Mouse (Mus musculus) spleen, postnatal 10 days (tissue): ENCODE measurements at regions not wholly inside any gene's neighbourhood (a gene's known extent, or its start where the extent isn't known, plus 50 kb on each side); places are given as distances from the start of the nearest gene placed in this dataset.

Experiments
- DNase-seq, 2 experiments: peaks; one replicate each; pipeline ENCODE4 v3.0.0; 2021 to 2022; ENCODE audit warnings: low spot score in 2 of 2

- DNase-seq = no peak
Observed at GRCm38 (mm10) chr4:81005507-81006328, 95.3 kb downstream of the Lurap1l start.

DNA sequence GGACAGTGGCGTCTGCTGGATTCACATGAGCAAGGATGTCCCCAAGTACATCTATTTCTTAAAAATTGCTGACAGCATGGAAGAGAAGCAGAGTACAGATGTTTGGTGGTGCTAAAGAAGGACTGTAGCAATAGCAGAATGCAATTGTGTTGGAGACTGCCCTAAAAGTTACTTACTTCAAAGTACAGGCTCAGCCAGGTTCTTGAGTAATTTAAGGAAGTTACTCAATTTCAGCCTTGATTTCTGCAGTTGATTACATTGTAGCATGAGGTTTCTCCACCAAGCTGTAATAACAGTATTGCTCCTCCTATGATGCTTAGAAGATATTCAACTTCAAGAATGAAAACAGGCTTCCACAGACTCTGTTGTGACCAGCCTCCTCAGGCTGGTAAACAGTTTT is 96.1 kb downstream of the Lurap1l start:
- no peak for DNase-seq

- no peak for DNase-seq
Observed at GRCm38 (mm10) chr4:81021850-81022249, 111.4 kb downstream of the Lurap1l start.

DNA sequence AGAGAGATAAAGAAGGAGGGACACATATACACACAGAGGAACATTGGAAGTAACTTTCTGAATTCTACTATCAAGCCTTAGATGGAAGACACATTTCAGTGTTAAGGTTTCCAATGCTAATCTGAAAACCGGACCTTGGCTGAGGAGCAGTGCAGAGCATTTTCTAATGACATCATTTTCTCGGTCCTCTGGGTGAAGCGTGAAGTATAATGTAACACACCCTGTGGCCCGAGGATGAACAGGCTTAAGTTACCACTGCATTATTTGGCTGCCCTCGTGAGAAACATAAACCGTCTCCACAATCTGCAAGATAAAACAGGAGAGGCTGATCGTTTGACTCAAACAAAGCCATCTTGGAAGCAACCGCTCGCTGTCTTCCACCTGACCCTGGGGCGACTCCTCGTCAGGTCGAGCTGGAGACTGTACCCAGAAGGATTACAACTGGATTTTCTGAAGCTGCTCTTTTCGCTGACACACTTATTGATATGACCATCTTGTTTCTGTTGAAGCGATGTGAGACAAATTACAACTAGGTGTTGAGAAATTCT is 113.1 kb downstream of the Lurap1l start:
- no peak for DNase-seq

DNA sequence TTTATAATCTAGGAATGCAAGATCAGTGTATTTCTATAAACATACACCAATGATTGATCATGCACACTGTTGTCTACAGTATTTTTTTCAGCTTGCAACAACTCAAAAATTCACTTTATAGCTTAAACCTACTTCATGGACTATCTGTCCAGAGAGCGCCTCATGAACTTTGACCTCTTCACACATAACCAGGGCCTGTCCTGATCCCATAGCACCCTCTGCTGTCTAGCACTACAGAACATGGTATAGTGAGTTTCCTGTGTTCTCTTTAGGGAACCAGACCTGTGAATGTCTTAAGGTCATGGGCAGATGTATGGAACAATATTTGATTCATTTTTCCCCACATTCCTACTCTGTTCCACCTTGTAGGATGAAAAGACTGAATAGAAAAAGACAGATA is 117.1 kb downstream of the Lurap1l start:
- no peak for DNase-seq

- no peak for DNase-seq
Observed at GRCm38 (mm10) chr4:81030671-81031070, 120.2 kb downstream of the Lurap1l start.

GRCm38 (mm10) chr4:81037336-81037902 is 127.0 kb downstream of the Lurap1l start:
- DNase-seq = no peak

DNA sequence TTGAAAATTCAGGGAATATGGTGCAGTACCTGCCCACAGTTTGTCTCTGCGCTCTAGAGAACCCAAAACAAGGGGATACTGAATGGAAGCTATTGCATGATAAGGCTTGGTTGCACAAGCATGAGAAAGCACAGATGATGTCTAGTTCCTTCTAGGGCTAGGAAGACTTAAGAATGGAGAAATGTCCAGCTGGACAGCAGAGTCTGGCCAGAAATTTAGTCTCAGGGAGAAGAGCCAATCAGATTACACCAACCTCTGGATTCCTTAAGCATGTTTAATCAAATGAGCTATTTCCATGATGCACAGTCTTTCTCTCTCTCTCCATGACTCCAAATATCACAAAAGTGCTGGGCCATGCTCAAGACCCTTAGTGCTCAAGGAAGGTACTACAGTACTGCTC is 147.8 kb downstream of the Lurap1l start:
- DNase-seq = no peak

- DNase-seq = no peak
Observed at GRCm38 (mm10) chr4:81058809-81059208, 148.4 kb downstream of the Lurap1l start.

- DNase-seq = no peak
Observed at GRCm38 (mm10) chr4:81059356-81059755, 148.9 kb downstream of the Lurap1l start.

DNA sequence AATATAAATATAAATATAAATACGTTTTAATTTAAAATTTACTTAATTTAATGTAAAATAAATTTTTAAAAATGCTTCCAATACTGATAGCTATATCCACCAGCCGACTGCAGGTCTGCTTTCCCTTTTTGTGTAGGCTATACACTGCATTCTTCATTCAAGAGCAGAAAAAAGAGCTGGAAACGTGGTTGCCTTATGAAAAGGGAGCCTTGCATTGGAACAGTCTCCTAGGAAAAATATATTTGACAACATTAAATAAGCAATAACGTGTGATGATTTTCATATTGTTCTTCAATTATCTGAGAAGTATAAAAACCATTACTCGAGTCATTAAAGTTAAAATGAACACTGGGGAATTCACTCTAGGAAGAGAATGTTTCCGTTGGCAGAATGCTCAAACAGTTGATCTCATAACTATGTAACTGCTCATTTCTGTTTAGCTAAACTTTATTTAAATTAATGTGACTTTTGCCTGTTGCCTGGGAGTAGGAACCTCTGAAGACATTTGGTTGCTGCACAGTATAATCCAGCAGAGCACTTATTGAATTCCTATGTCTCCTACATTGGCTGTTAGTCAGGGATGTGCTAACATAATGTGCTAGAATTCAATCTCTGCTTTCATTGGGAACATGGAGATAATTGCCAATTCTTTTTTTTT is 172.0 kb downstream of the Lurap1l start:
- no peak for DNase-seq

DNA sequence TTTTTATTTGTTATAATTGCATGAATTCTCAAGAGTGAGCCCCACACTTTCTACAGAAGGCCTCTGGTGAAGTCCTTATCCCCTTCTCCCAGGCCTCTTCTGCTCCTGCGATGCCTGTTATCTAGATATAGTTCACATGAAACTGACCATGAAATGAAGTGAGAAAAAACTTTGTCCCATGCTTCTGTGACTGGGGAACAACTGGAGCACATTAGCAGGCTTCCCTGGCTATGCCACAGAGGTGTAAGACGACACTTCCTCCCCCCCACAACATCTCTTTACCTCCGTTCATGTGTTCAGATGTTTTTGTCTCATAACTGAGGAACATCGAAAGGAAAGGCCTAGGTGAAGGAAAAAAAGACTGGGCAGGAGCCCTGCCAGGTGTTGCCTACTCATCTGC is 174.7 kb downstream of the Lurap1l start:
- no peak for DNase-seq

GRCm38 (mm10) chr4:81096581-81096980 is 186.1 kb downstream of the Lurap1l start:
- no peak for DNase-seq

DNA sequence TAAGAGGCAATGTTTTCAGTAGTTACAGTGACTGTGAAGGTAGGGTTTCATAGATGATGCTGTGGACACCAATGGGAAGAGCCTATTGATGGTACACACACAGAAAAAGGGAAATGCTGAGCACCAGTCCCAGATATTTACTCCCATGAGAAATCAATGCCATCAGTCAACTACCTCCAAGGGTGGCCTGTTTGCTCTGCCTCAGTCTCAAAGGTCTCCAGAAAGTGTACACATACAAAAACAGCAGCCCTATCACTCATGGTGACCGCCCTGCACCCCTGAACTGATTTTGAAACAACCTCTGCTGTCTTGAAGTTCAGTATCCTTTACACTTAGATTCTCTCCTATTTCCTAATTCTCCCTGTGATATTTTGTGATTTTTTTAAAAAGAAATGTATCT is 187.2 kb downstream of the Lurap1l start:
- no peak for DNase-seq

GRCm38 (mm10) chr4:81101049-81101448 is 190.6 kb downstream of the Lurap1l start:
- no peak for DNase-seq

DNA sequence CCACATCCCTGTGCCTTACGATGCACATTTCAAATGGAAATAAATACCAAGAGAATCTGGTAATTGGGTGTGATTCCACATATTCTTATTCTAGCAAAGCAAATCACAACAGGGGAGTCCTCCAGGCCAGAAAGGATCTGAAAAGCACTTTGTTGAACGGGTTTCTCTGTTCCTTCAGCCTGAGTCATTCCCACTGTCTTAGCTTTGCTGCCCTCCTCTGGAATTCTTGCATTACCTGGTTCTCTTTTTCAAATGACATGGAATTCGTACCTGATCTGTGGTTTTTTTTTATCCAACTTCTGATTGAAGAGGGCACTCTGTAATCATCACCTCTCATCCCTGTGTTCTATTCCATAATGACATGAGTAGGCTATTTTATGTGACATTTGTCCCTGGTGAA is 200.9 kb downstream of the Lurap1l start:
- DNase-seq = no peak

GRCm38 (mm10) chr4:81116411-81116810 is 206.0 kb downstream of the Lurap1l start:
- DNase-seq = no peak

DNA sequence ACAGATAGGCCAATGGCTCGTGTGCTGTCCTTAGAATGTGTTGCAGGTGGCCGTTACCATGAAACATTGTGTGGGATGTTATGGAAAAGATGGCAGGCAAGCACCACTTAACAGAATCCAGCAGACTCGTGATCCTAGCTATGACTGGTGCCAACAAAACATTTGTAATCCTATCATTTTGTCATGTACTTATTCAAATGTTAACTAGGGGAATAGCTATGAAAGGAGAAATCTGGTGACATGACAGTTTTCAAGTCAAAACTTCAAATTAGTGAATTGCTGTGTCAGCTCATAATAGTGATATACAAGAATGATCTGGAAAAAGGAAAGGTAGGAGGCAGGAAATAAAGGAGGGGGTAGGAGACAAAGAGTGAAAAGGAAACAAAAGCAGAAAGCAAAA is 213.7 kb downstream of the Lurap1l start:
- no peak for DNase-seq

DNA sequence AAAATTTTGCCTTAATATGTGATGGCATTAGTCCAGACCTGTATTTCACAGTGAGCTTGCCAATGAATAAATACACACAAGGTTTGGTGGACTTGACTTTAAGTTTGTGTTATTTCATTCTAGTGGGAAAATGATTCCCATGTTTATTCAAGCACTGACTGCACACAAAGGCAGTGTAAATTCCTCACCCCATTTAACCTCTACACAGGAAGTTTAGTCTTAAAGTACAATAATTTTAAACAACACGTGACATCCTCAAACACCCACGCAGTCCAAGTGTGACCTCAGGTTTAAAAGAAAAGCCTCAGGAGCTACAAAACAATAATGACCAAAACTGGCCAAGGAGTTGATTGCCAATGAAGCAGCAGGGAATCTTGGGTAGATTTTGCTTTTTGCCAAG is 219.4 kb downstream of the Lurap1l start:
- DNase-seq = no peak

GRCm38 (mm10) chr4:81173111-81173510 is 262.7 kb downstream of the Lurap1l start:
- no peak for DNase-seq

- DNase-seq = no peak
Observed at GRCm38 (mm10) chr4:81177443-81178041, 265.1 kb downstream of the Mpdz start.

DNA sequence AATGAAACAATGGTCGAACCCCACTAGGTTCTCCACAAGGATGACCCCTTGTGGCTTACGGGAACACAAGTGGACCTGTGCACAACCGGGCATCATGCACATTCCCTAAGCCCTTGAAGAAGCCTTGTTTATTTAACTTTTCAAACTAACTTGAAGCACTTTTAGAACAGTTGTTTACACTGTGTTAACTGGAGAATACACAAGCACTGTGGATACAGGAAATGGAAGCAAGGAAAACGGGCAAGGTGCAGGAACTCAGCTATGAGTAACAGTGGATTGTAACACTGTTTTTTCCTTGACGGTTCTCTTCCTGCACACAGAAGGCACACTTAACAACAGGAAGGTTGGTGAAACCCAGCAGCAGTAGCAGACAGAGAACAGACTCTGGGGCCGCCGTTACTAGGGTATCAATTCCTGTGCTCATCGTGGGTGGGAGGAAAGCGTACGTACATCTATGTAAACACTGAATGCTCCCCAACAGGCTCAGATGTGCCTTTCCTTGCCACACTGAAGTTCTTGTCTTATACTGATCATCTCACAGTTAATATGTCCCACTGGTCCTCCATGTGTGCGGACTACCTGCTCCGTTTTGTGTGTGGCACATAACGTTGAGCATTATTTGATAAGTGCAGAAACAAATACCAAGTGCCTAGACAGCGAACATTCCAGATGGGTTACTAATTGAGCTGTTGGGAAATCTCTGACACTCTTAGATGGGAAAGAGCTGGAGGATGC is 264.4 kb downstream of the Mpdz start:
- no peak for DNase-seq
